Mouse (Mus musculus) heart, postnatal 0 days (tissue): ENCODE data around the gene Fbln1. TPM values are rescaled to one million over a fixed set of nuclear protein-coding genes. Genes with fewer than 3 reads are reported as not detected.

Experiments used
- ATAC-seq: fragments of 200-750 bp; cut with Nextera tagmentation; 2 replicates; pipeline ENCODE4 v1.8.0; 2017; ENCODE audit warnings: low read depth, moderate number of reproducible peaks, moderate library complexity; ENCODE audit not compliant: insufficient read depth
- DNase-seq: peaks from one replicate; pipeline ENCODE4 v3.0.0-alpha.2; 2016; ENCODE audit warnings: low spot score
- H3K27ac ChIP-seq: fragments of 300-500 bp; sonication (generic); 2 replicates; pipeline ENCODE4 v1.5.1; 2014; ENCODE audit warnings: low read depth, mild to moderate bottlenecking
- H3K27me3 ChIP-seq: fragments of 300-500 bp; sonication (generic); 2 replicates; pipeline ENCODE4 v1.6.1; 2014; ENCODE audit warnings: low read length, mixed read lengths; ENCODE audit not compliant: control insufficient read depth, insufficient read depth
- H3K36me3 ChIP-seq: fragments of 300-500 bp; sonication (generic); replicated peaks from 2 replicates; pipeline ENCODE4 v1.6.1; 2014; ENCODE audit warnings: low read length, mixed read lengths; ENCODE audit not compliant: control insufficient read depth, insufficient read depth
- H3K4me1 ChIP-seq: fragments of 300-500 bp; sonication (generic); 2 replicates; pipeline ENCODE4 v1.6.1; 2014; ENCODE audit warnings: antibody characterized with exemption; ENCODE audit not compliant: control insufficient read depth, insufficient read depth
- H3K4me2 ChIP-seq: fragments of 300-500 bp; sonication (generic); 2 replicates; pipeline ENCODE4 v1.6.1; 2014; ENCODE audit warnings: low read depth, mild to moderate bottlenecking, low read length, moderate library complexity
- H3K4me3 ChIP-seq: fragments of 300-500 bp; sonication (generic); 2 replicates; pipeline ENCODE4 v1.5.1; 2014; ENCODE audit warnings: low read depth, low read length
- H3K9ac ChIP-seq: fragments of 300-500 bp; sonication (generic); replicated peaks from 2 replicates; pipeline ENCODE4 v1.6.1; 2014; ENCODE audit warnings: low read depth, low read length, mixed read lengths
- H3K9me3 ChIP-seq: fragments of 300-500 bp; sonication (generic); replicated peaks from 2 replicates; pipeline ENCODE4 v1.6.1; 2016; ENCODE audit warnings: low read length; ENCODE audit not compliant: control insufficient read depth
- CTCF ChIP-seq: IDR thresholded peaks from 2 replicates; pipeline ENCODE4 v1.5.1; 2016; ENCODE audit warnings: antibody characterized with exemption, control low read depth, low read depth
- EP300 ChIP-seq: IDR thresholded peaks from 2 replicates; pipeline ENCODE4 v1.6.1; 2016; ENCODE audit warnings: antibody characterized with exemption, low read depth
- WGBS: fragments of 180-500 bp; shearing (Covaris S2); extraction: QIAGEN DNeasy Blood & Tissue Kit; methylation state at CpG from one replicate; pipeline ENCODE4 v1.1.7; 2014; 5-methylcytosine and 5-hydroxymethylcytosine counted together
- polyA plus RNA-seq: library from polyadenylated mRNA; unstranded; fragments of >200 nt; fragmentation: Nextera tagmentation; extraction: Ambion mirVana; gene quantifications from 2 replicates; pipeline ENCODE4 v1.2.1, GENCODE M21; 2015
- total RNA-seq: library from RNA; depleted of rRNA; stranded (reverse); fragments of >200 nt; gene quantifications from 2 replicates; pipeline ENCODE4 v1.2.3, GENCODE M21; 2014; ENCODE audit warnings: low replicate concordance

Gene Fbln1
- total and polyA plus RNA-seq, 2 experiments from 2014 or later = 52.9 to 85.9 TPM

DNA sequence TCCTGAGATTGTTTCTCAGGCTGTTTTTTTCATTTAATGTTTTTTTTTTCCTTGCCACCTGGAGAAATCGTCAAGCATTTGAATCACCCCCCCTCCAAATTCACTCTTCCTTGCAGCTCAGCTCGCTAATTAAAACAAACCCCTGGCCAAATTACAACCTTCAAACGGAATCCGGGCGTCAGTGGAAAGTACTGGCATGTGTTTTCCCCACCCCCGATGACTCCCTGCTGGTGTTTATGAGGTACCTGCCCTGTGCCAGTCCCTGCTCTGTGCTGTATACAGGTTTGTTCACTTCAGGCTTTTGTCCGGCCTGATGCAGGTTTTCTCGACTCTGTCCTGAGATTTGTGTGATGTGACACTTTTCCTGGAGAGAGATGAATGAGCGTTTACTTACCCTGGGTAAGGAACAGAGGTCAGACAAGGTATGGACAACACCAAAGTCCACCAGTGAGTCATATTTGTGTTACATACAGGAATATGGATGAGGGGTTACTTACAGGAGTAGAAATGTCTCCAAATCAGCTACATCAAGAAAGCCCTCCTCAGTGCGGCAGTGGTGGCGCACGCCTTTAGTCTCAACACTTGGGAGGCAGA is 38.6 kb upstream of the Fbln1 start:
- no peak overlapping the region for H3K4me3 ChIP-seq
- H3K27me3 ChIP-seq = peaks cover 32% of the 10 kb centered on the region
- no peak overlapping the region for H3K9ac ChIP-seq
- H3K9me3 ChIP-seq = no peaks in the 10 kb centered on the region
- 74% methylated on average over 12 of the region's 12 CpGs for WGBS
- no peak overlapping the region for H3K27ac ChIP-seq
- ATAC-seq (no peak), DNase-seq (no peak)
- no peak for TF ChIP-seq EP300
- no peak for TF ChIP-seq CTCF
- no peaks in the 10 kb centered on the region for H3K36me3 ChIP-seq
- H3K4me2 ChIP-seq = no peak overlapping the region
- H3K4me1 ChIP-seq = 0 out of 2 replicates have a peak, but pooled peaks cover 8% of the 10 kb centered on the region

DNA sequence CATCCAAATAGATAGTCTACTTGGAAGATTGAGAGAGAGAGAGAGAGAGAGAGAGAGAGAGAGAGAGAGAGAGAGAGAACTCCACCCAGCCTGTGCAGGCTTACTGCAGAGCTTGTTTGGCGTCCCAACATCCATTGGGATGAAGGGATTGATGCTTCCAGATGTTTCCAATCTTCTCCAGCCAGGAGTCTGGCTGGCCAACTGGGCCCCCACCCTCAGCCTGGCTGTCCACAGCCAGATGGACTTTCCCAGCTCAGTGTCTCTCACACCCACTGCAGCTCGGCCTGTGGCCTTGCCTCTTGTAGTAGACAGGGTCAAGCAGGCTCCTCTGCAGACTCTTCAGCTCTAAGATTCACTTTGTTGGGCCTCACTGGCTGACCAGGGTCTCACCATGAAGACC is 33.7 kb upstream of the Fbln1 start:
- Histone ChIP-seq H3K4me1 (no peaks in the 10 kb centered on the region), H3K9me3 (no peaks in the 10 kb centered on the region), H3K9ac (no peak overlapping the region), H3K27ac (no peak overlapping the region), H3K27me3 (peaks cover 15% of the 10 kb centered on the region), H3K36me3 (no peaks in the 10 kb centered on the region), H3K4me2 (no peak overlapping the region), H3K4me3 (no peak overlapping the region)
- WGBS = 79% methylated on average over 2 of the region's 2 CpGs
- ATAC-seq = peak; percentile 58
- no peak for TF ChIP-seq EP300
- no peak for TF ChIP-seq CTCF
- DNase-seq = no peak

DNA sequence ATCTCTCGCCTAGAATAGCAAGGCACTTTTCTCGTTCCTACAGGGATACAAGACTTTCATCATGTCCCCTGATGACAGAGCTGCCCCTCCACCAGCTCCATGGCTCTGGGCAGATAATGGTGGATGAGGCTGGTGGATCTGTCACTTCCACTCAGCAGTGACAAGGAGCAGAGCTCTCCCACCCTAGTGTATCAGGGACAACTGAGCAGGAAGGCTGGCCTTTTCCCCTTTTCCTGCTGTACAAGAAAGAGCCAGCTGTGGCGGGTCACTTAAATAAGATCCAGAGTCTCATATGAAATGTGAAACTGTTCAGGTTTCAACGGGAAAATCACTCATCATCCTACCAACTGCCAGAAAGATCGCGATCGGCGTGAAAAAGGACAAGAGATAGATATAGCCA is 32.3 kb upstream of the Fbln1 start:
- Histone ChIP-seq H3K4me1 (peaks cover under 1% of the 10 kb centered on the region; the same call in 1 of the 2 replicates), H3K27me3 (peaks cover 15% of the 10 kb centered on the region), H3K36me3 (no peaks in the 10 kb centered on the region), H3K4me3 (no peak overlapping the region), H3K9me3 (no peaks in the 10 kb centered on the region), H3K9ac (no peak overlapping the region), H3K4me2 (peak overlapping the region; percentile 11; the same call in 1 of the 2 replicates), H3K27ac (peak overlapping the region; percentile 9; the same call in 1 of the 2 replicates)
- ATAC-seq = no peak
- 27% methylated on average over 8 of the region's 8 CpGs for WGBS
- TF ChIP-seq CTCF = no peak
- TF ChIP-seq EP300 = no peak
- no peak for DNase-seq

DNA sequence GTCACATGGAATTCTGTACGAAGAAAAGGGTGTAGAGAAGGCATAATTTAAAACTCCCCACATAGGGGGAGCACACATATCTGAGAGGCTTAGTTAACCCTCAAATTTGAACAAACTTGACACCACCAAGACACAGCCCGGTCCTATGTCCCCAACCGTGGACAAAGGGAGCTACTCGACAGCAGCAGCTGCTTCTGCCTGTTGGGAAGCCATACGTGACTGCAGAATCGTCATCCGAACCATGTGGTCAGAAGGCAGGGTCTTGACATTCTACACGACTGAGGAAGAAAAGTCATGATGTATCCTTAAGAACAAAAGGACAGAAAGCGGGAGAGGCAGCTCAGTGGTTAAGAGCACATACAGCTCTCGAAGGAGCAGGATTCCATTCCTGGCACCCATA is 31.7 kb upstream of the Fbln1 start:
- no peak overlapping the region for H3K27ac ChIP-seq
- ATAC-seq = no peak
- TF ChIP-seq EP300 = no peak
- TF ChIP-seq CTCF = no peak

DNA sequence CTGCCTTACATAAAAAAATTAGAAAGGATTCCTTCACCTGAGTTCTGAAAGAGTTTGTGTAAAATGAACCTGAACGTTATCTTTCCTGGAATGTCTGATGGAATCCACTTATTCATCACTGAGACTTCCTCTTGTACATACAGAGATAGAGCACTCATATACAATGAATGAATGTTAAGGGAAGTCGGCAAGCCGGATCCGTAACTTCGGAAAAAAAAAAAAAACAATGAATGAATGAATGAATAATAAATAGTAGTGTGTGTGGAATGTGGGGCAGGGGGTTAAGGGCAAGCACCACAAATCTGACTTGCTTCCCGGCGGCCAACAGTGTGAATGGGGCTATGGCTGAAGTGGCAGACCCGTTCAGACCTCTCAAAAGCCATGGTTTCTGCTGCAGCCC is 28.2 kb upstream of the Fbln1 start:
- 24% methylated on average over 8 of the region's 8 CpGs for WGBS
- Histone ChIP-seq H3K27me3 (0 out of 2 replicates have a peak, but pooled peaks cover 4% of the 10 kb centered on the region), H3K36me3 (no peaks in the 10 kb centered on the region), H3K9ac (no peak overlapping the region), H3K4me2 (peak overlapping the region; percentile 28), H3K9me3 (no peaks in the 10 kb centered on the region), H3K4me3 (0 out of 2 replicates have a peak overlapping the region, but pooled peaks have one; percentile 4), H3K27ac (peak overlapping the region; percentile 77), H3K4me1 (peaks cover 19% of the 10 kb centered on the region)
- TF ChIP-seq CTCF (no peak), EP300 (no peak)
- peak; percentile 93 for DNase-seq
- peak; percentile 27; the same call in 1 of the 2 replicates for ATAC-seq

More for the DNA sequence above, 31.7 kb upstream of the Fbln1 start:
- H3K4me1 ChIP-seq = peaks cover 7% of the 10 kb centered on the region; the same call in 1 of the 2 replicates
- no peak overlapping the region for H3K4me3 ChIP-seq
- peaks cover 9% of the 10 kb centered on the region for H3K27me3 ChIP-seq
- no peak for DNase-seq
- 59% methylated on average over 10 of the region's 10 CpGs for WGBS
- no peak overlapping the region for H3K4me2 ChIP-seq
- H3K9ac ChIP-seq = no peak overlapping the region
- no peaks in the 10 kb centered on the region for H3K9me3 ChIP-seq
- H3K36me3 ChIP-seq = no peaks in the 10 kb centered on the region

DNA sequence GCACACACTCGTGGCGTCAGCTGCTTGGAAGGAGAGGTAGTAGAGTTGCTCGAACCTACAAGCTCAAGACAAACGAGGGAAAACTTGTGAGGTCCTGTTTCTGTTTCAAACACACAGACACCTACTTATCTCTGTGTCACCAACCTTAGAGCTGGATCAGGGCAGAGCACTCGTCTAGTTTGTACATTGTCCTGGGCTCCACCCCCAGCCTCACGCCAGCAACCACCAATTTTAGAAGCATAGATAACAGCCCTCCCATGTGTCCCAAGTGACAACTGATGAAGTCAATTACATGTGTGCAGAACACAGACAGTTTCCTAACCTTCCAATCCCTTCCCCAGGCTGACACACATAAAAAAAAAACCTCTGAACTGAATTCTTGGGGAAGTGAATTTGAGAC is 27.6 kb upstream of the Fbln1 start:
- H3K9me3 ChIP-seq = no peaks in the 10 kb centered on the region
- TF ChIP-seq EP300 (peak; percentile 64; the same call in 1 of the 2 replicates), CTCF (no peak)
- no peaks in the 10 kb centered on the region for H3K36me3 ChIP-seq
- ATAC-seq (peak; percentile 94), DNase-seq (peak; percentile 78)
- WGBS = 14% methylated on average over 6 of the region's 6 CpGs
- H3K9ac ChIP-seq = no peak overlapping the region
- H3K4me3 ChIP-seq = 0 out of 2 replicates have a peak overlapping the region, but pooled peaks have one; percentile 4
- H3K4me2 ChIP-seq = peak overlapping the region; percentile 28
- H3K27me3 ChIP-seq = 0 out of 2 replicates have a peak, but pooled peaks cover 4% of the 10 kb centered on the region
- H3K27ac ChIP-seq = peak overlapping the region; percentile 77
- peaks cover 19% of the 10 kb centered on the region for H3K4me1 ChIP-seq
